Mouse (Mus musculus) intestine, embryonic 16.5 days (tissue): ENCODE measurements around the gene Mrtfb. TPM values are rescaled to one million over a fixed set of nuclear protein-coding genes. Genes with fewer than 3 reads are reported as not detected.

Source experiments
- ATAC-seq: fragments of 200-750 bp; cut with Nextera tagmentation; 2 replicates; pipeline ENCODE4 v1.8.0; 2017; ENCODE audit warnings: moderate TSS enrichment, moderate library complexity
- H3K27ac ChIP-seq: fragments of 300-500 bp; sonication (generic); 2 replicates; pipeline ENCODE4 v1.5.1; 2014; ENCODE audit warnings: mild to moderate bottlenecking, low read length
- H3K27me3 ChIP-seq: fragments of 300-500 bp; sonication (generic); replicated peaks from 2 replicates; pipeline ENCODE4 v1.6.1; 2014; ENCODE audit warnings: low read length, control low read depth, mixed read lengths; ENCODE audit not compliant: control insufficient read depth, insufficient read depth
- H3K36me3 ChIP-seq: fragments of 300-500 bp; sonication (generic); 2 replicates; pipeline ENCODE4 v1.6.1; 2014; ENCODE audit warnings: low read length, control low read depth; ENCODE audit not compliant: control insufficient read depth, insufficient read depth
- H3K4me1 ChIP-seq: fragments of 300-500 bp; sonication (generic); 2 replicates; pipeline ENCODE4 v1.6.1; 2014; ENCODE audit warnings: low read length, control low read depth, mixed read lengths; ENCODE audit not compliant: control insufficient read depth, insufficient read depth
- H3K4me2 ChIP-seq: fragments of 300-500 bp; sonication (generic); 2 replicates; pipeline ENCODE4 v1.6.1; 2014; ENCODE audit warnings: low read depth, low read length, control low read depth
- H3K4me3 ChIP-seq: fragments of 300-500 bp; sonication (generic); 2 replicates; pipeline ENCODE4 v1.5.1; 2014; ENCODE audit warnings: mild to moderate bottlenecking, low read length
- H3K9ac ChIP-seq: fragments of 300-500 bp; sonication (generic); 2 replicates; pipeline ENCODE4 v1.6.1; 2014; ENCODE audit warnings: low read depth, low read length
- H3K9me3 ChIP-seq: fragments of 300-500 bp; sonication (generic); 2 replicates; pipeline ENCODE4 v1.6.1; 2016; ENCODE audit warnings: low read length, control low read depth; ENCODE audit not compliant: control insufficient read depth
- WGBS: fragments of 180-500 bp; shearing (Covaris S2); extraction: QIAGEN DNeasy Blood & Tissue Kit; methylation state at CpG from one replicate; pipeline ENCODE4 v1.1.7; 2014; 5-methylcytosine and 5-hydroxymethylcytosine counted together
- polyA plus RNA-seq: library from polyadenylated mRNA; unstranded; fragments of >200 nt; fragmentation: Nextera tagmentation; extraction: Ambion mirVana; gene quantifications from 2 replicates; pipeline ENCODE4 v1.2.1, GENCODE M21; 2015

Gene Mrtfb
- polyA plus RNA-seq, 1 experiment from 2014 or later: 15.2 TPM

DNA sequence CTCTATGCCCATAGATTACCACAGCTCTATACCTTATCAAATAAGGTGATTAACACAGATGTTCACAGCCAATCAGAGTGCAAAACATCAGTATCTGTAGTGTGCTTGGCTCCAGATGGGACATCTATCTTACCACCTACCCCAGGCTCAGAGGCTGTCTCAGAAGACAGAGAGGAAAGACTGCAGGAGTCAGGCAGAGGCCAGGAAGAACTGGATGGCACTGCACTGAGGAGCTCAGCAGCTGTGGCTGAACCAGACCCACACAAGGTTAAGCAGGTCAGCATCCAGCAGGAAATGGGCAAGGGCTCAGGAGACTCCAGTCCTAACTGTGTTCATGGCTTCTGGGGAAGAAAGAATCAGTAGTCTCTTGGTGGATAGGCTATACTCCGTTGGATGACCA lies 55.1 kb downstream of the Mrtfb start:
- Histone ChIP-seq H3K36me3 (no peaks in the 10 kb centered on the region), H3K4me2 (no peak overlapping the region), H3K9me3 (no peaks in the 10 kb centered on the region), H3K9ac (no peak overlapping the region), H3K27me3 (no peaks in the 10 kb centered on the region), H3K27ac (no peak overlapping the region), H3K4me3 (no peak overlapping the region), H3K4me1 (peaks cover 2% of the 10 kb centered on the region; the same call in 1 of the 2 replicates)
- WGBS: 84% methylated on average over 1 of the region's 1 CpGs
- no peak for ATAC-seq

DNA sequence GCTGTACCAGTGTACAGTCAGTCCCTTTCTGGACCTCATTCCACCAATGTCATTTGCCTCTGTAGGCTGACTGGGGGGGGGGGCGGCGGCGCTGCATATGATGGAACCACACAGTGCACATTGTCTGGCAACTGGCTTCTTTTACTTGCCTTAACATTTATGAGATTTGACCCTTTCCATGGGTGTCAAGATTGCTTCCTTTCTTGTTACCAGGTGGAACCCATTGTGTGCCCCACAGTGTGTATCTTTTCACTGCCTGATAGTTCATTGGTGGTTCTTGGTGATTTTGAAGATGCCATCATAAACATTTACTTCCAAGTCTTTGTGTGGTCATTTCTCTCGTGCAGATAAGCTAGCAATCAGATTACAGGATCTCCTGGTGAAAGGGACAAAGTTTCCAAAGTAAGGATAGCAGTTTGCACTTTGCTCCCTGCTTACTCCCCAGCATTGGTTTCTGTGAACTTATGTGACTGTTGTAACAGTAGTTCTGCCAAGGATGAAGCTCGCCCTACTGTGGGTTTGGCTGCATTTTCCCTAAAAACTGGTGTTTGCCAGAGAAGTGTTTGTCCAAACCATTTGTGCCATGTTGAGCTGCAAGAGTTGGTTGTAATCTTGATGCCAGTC lies 56.9 kb downstream of the Mrtfb start:
- Histone ChIP-seq H3K27ac (peak overlapping the region; percentile 41), H3K36me3 (no peaks in the 10 kb centered on the region), H3K4me1 (peaks cover 2% of the 10 kb centered on the region; the same call in 1 of the 2 replicates), H3K4me3 (no peak overlapping the region), H3K27me3 (no peaks in the 10 kb centered on the region), H3K4me2 (no peak overlapping the region), H3K9me3 (no peaks in the 10 kb centered on the region), H3K9ac (no peak overlapping the region)
- ATAC-seq: peak; percentile 81
- WGBS: 80% methylated on average over 5 of the region's 5 CpGs

DNA sequence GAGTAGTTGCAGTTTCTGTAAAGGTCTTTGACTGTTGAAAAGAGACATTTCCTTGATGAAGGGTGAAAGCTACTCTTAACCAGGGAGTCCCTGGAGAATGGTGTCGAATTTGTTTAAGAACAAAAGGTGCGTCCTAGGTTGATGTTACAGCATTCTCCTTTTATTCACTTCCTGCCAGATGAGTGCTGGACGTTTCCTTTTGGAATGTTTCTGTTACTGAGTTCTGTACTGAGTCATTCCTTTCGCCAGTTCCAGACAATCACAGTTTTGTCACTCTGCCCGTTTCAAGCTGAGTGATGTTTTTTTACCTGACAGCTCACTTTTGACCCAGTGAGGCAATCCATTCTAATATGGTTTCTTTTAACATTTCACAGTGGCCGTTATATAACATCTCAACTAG lies 67.5 kb downstream of the Mrtfb start:
- Histone ChIP-seq H3K4me1 (0 out of 2 replicates have a peak, but pooled peaks cover 3% of the 10 kb centered on the region), H3K27ac (no peak overlapping the region), H3K4me3 (no peak overlapping the region), H3K4me2 (no peak overlapping the region), H3K27me3 (no peaks in the 10 kb centered on the region), H3K9me3 (no peaks in the 10 kb centered on the region), H3K36me3 (no peaks in the 10 kb centered on the region), H3K9ac (no peak overlapping the region)
- WGBS: 34% methylated on average over 6 of the region's 6 CpGs
- ATAC-seq: no peak

DNA sequence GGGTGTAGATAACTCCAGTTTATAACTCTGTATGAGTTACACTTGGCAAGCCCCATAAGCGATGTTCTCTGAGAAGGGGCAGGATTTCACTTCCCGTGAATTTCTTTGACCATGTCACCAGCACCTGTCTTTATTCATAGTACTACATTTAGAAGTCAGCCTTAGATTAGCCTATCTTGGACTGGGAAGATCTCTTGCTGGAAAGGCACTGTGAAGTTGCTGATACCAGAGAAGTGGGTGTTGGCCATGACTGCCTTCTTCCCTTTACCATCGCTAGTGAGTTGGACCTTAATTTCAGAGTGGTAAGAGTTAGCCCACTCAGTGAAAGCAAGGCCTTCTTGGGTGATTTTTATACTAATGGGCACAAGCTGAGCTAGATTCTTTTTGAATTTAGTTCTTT lies 70.3 kb downstream of the Mrtfb start:
- no peak overlapping the region for H3K9ac ChIP-seq
- ATAC-seq: no peak
- no peaks in the 10 kb centered on the region for H3K36me3 ChIP-seq
- 97% methylated on average over 3 of the region's 3 CpGs for WGBS
- H3K4me2 ChIP-seq: no peak overlapping the region
- H3K27me3 ChIP-seq: no peaks in the 10 kb centered on the region
- H3K4me3 ChIP-seq: no peak overlapping the region
- no peak overlapping the region for H3K27ac ChIP-seq
- no peaks in the 10 kb centered on the region for H3K9me3 ChIP-seq
- 0 out of 2 replicates have a peak, but pooled peaks cover 5% of the 10 kb centered on the region for H3K4me1 ChIP-seq

GRCm38 (mm10) chr16:13328646-13329045 lies 72.4 kb downstream of the Mrtfb start:
- Histone ChIP-seq H3K27ac (no peak overlapping the region), H3K4me2 (no peak overlapping the region), H3K9me3 (no peaks in the 10 kb centered on the region), H3K4me3 (no peak overlapping the region), H3K9ac (no peak overlapping the region), H3K4me1 (0 out of 2 replicates have a peak, but pooled peaks cover 2% of the 10 kb centered on the region), H3K27me3 (no peaks in the 10 kb centered on the region), H3K36me3 (no peaks in the 10 kb centered on the region)
- ATAC-seq: no peak
- WGBS: 86% methylated on average over 4 of the region's 4 CpGs

GRCm38 (mm10) chr16:13329640-13330039 lies 73.4 kb downstream of the Mrtfb start:
- no peak overlapping the region for H3K4me2 ChIP-seq
- no peak overlapping the region for H3K4me3 ChIP-seq
- no peak overlapping the region for H3K9ac ChIP-seq
- no peaks in the 10 kb centered on the region for H3K27me3 ChIP-seq
- no peaks in the 10 kb centered on the region for H3K36me3 ChIP-seq
- H3K4me1 ChIP-seq: 0 out of 2 replicates have a peak, but pooled peaks cover 5% of the 10 kb centered on the region
- H3K9me3 ChIP-seq: no peaks in the 10 kb centered on the region
- no peak for ATAC-seq
- WGBS: 73% methylated on average over 3 of the region's 3 CpGs
- H3K27ac ChIP-seq: no peak overlapping the region

GRCm38 (mm10) chr16:13330221-13330659 lies 74.0 kb downstream of the Mrtfb start:
- Histone ChIP-seq H3K27me3 (no peaks in the 10 kb centered on the region), H3K4me1 (0 out of 2 replicates have a peak, but pooled peaks cover 5% of the 10 kb centered on the region), H3K4me3 (no peak overlapping the region), H3K9ac (no peak overlapping the region), H3K27ac (peak overlapping the region; percentile 17; the same call in 1 of the 2 replicates), H3K36me3 (no peaks in the 10 kb centered on the region), H3K9me3 (no peaks in the 10 kb centered on the region), H3K4me2 (no peak overlapping the region)
- 50% methylated on average over 6 of the region's 6 CpGs for WGBS
- ATAC-seq: peak; percentile 92

- Histone ChIP-seq H3K36me3 (no peaks in the 10 kb centered on the region), H3K4me3 (no peak overlapping the region), H3K4me2 (no peak overlapping the region), H3K9ac (no peak overlapping the region), H3K4me1 (0 out of 2 replicates have a peak, but pooled peaks cover 5% of the 10 kb centered on the region), H3K27me3 (no peaks in the 10 kb centered on the region), H3K9me3 (no peaks in the 10 kb centered on the region), H3K27ac (no peak overlapping the region)
- ATAC-seq: no peak
- WGBS: 52% methylated on average over 3 of the region's 3 CpGs
Measured at GRCm38 (mm10) chr16:13331898-13332297, 75.6 kb downstream of the Mrtfb start.

GRCm38 (mm10) chr16:13332536-13332935 lies 76.3 kb downstream of the Mrtfb start:
- WGBS: 85% methylated on average over 2 of the region's 2 CpGs

More at GRCm38 (mm10) chr16:13332536-13332935, 76.3 kb downstream of the Mrtfb start:
- Histone ChIP-seq H3K36me3 (no peaks in the 10 kb centered on the region), H3K9ac (no peak overlapping the region), H3K4me2 (no peak overlapping the region), H3K27me3 (no peaks in the 10 kb centered on the region), H3K27ac (no peak overlapping the region), H3K4me3 (no peak overlapping the region), H3K9me3 (no peaks in the 10 kb centered on the region), H3K4me1 (0 out of 2 replicates have a peak, but pooled peaks cover 5% of the 10 kb centered on the region)
- no peak for ATAC-seq
